Mouse (Mus musculus): ENCODE data around the gene Cstad.

The Cstad gene

GRCm38 (mm10) chr2:30594641-30595379, at the start of gene Cstad:
Gene Cstad, plus strand, starts transcription at chr2:30595040.
- DNase-seq (ENCODE audit: low spot score) = peak; percentile 68

GRCm38 (mm10) chr2:30545706-30546105, 49.1 kb upstream of the Cstad start:
- no peak for DNase-seq (ENCODE audit: low spot score)

- no peak for DNase-seq (ENCODE audit: low spot score)
These were observed 48.6 kb upstream of the Cstad start for GRCm38 (mm10) chr2:30546219-30546618.

GRCm38 (mm10) chr2:30547455-30548217, 47.2 kb upstream of the Cstad start:
- no peak for DNase-seq (ENCODE audit: low spot score)

GRCm38 (mm10) chr2:30551579-30551978, 43.3 kb upstream of the Cstad start:
- DNase-seq (ENCODE audit: low spot score) = no peak

- DNase-seq (ENCODE audit: low spot score) = no peak
These were observed 40.8 kb upstream of the Cstad start for GRCm38 (mm10) chr2:30553851-30554540.

GRCm38 (mm10) chr2:30555257-30555656, 39.6 kb upstream of the Cstad start:
- no peak for DNase-seq (ENCODE audit: low spot score)

- no peak for DNase-seq (ENCODE audit: low spot score)
These were observed 38.3 kb upstream of the Cstad start for GRCm38 (mm10) chr2:30556495-30556894.

GRCm38 (mm10) chr2:30559552-30559951, 35.3 kb upstream of the Cstad start:
- no peak for DNase-seq (ENCODE audit: low spot score)

GRCm38 (mm10) chr2:30562553-30562952, 32.3 kb upstream of the Cstad start:
- DNase-seq (ENCODE audit: low spot score) = no peak

- DNase-seq (ENCODE audit: low spot score) = no peak
These were observed 23.2 kb upstream of the Cstad start for GRCm38 (mm10) chr2:30571647-30572046.

- no peak for DNase-seq (ENCODE audit: low spot score)
These were observed 21.3 kb upstream of the Cstad start for GRCm38 (mm10) chr2:30573522-30573921.

GRCm38 (mm10) chr2:30577010-30577409, 17.8 kb upstream of the Cstad start:
- no peak for DNase-seq (ENCODE audit: low spot score)

GRCm38 (mm10) chr2:30578006-30578405, 16.8 kb upstream of the Cstad start:
- DNase-seq (ENCODE audit: low spot score) = no peak

GRCm38 (mm10) chr2:30587161-30587560, 7.7 kb upstream of the Cstad start:
- no peak for DNase-seq (ENCODE audit: low spot score)

- no peak for DNase-seq (ENCODE audit: low spot score)
These were observed 7.2 kb upstream of the Cstad start for GRCm38 (mm10) chr2:30587671-30588070.

- no peak for DNase-seq (ENCODE audit: low spot score)
These were observed 5.8 kb upstream of the Cstad start for GRCm38 (mm10) chr2:30588985-30589511.

- no peak for DNase-seq (ENCODE audit: low spot score)
These were observed 5.1 kb upstream of the Cstad start for GRCm38 (mm10) chr2:30589781-30590180.

GRCm38 (mm10) chr2:30590909-30591308, 3.9 kb upstream of the Cstad start:
- no peak for DNase-seq (ENCODE audit: low spot score)

GRCm38 (mm10) chr2:30592391-30592790, 2.4 kb upstream of the Cstad start:
- no peak for DNase-seq (ENCODE audit: low spot score)

- DNase-seq (ENCODE audit: low spot score) = no peak
These were observed 1.9 kb upstream of the Cstad start for GRCm38 (mm10) chr2:30592951-30593350.

- DNase-seq (ENCODE audit: low spot score) = no peak
These were observed 1.1 kb upstream of the Cstad start for GRCm38 (mm10) chr2:30593636-30594310.
